Mouse (Mus musculus): Measurements from ENCODE around the gene Kbtbd13. TPM values are rescaled to one million over a fixed set of nuclear protein-coding genes. Genes with fewer than 3 reads are reported as not detected.

Kbtbd13 gene
- polyA plus RNA-seq (2015; fragmentation: Nextera tagmentation; extraction: Ambion mirVana), result 0.55 and 0.78 TPM in 2 replicates

GRCm38 (mm10) chr9:65391613-65391964 lies at the start of gene Kbtbd13:
Gene Kbtbd13 (minus strand): TSS chr9:65391652.
- H3K36me3 ChIP-seq (ENCODE audit: control insufficient read depth, insufficient read depth, low read length), result no peaks in the 10 kb centered on the region
- no peak for ATAC-seq
- peaks cover 38% of the 10 kb centered on the region for H3K27me3 ChIP-seq (replicated peaks; ENCODE audit: control insufficient read depth, insufficient read depth, low read length)
- peaks cover 7% of the 10 kb centered on the region; the same call in 1 of the 2 replicates for H3K4me1 ChIP-seq (ENCODE audit: control insufficient read depth, insufficient read depth, low read depth, low read length)
- H3K9me3 ChIP-seq (ENCODE audit: control insufficient read depth, low read length), result no peaks in the 10 kb centered on the region
- 50% methylated on average over 8 of the region's 8 CpGs for WGBS
- H3K4me2 ChIP-seq (ENCODE audit: low read length), result peak within 1 kb of the TSS; percentile 61
- H3K27ac ChIP-seq (ENCODE audit: low read depth, low read length), result no peak within 1 kb of the TSS
- H3K4me3 ChIP-seq (ENCODE audit: low read length), result peak within 1 kb of the TSS; percentile 49
- peak within 1 kb of the TSS; percentile 50 for H3K9ac ChIP-seq (ENCODE audit: low read depth, low read length)

GRCm38 (mm10) chr9:65435671-65436301 lies 44.3 kb upstream of the Kbtbd13 start, which contains the start of gene Mtfmt:
Gene Mtfmt (plus strand): TSS chr9:65435782.
- Histone ChIP-seq H3K4me1 (ENCODE audit: control insufficient read depth, insufficient read depth, low read depth, low read length) (peaks cover 8% of the 10 kb centered on the region), H3K9me3 (ENCODE audit: control insufficient read depth, low read length) (no peaks in the 10 kb centered on the region), H3K36me3 (ENCODE audit: control insufficient read depth, insufficient read depth, low read length) (peaks cover 6% of the 10 kb centered on the region; the same call in 1 of the 2 replicates), H3K9ac (ENCODE audit: low read depth, low read length) (peak within 1 kb of the TSS; percentile 92), H3K27me3 (replicated peaks; ENCODE audit: control insufficient read depth, insufficient read depth, low read length) (no peaks in the 10 kb centered on the region), H3K4me2 (ENCODE audit: low read length) (peak within 1 kb of the TSS; percentile 61), H3K4me3 (ENCODE audit: low read length) (peak within 1 kb of the TSS; percentile 93), H3K27ac (ENCODE audit: low read depth, low read length) (peak within 1 kb of the TSS; percentile 57)
- ATAC-seq, result peak; percentile 94
- WGBS, result under 1% methylated on average over 51 of the region's 54 CpGs

GRCm38 (mm10) chr9:65435211-65435610 lies 43.8 kb upstream of the Kbtbd13 start:
- Histone ChIP-seq H3K4me1 (ENCODE audit: control insufficient read depth, insufficient read depth, low read depth, low read length) (peaks cover 8% of the 10 kb centered on the region), H3K9ac (ENCODE audit: low read depth, low read length) (no peak overlapping the region), H3K36me3 (ENCODE audit: control insufficient read depth, insufficient read depth, low read length) (no peaks in the 10 kb centered on the region), H3K9me3 (ENCODE audit: control insufficient read depth, low read length) (no peaks in the 10 kb centered on the region), H3K4me2 (ENCODE audit: low read length) (no peak overlapping the region), H3K27ac (ENCODE audit: low read depth, low read length) (no peak overlapping the region), H3K4me3 (ENCODE audit: low read length) (peak overlapping the region; percentile 93), H3K27me3 (replicated peaks; ENCODE audit: control insufficient read depth, insufficient read depth, low read length) (no peaks in the 10 kb centered on the region)
- WGBS, result 69% methylated on average over 4 of the region's 4 CpGs
- ATAC-seq, result no peak

GRCm38 (mm10) chr9:65434140-65434539 lies 42.7 kb upstream of the Kbtbd13 start:
- Histone ChIP-seq H3K9ac (ENCODE audit: low read depth, low read length) (no peak overlapping the region), H3K4me2 (ENCODE audit: low read length) (no peak overlapping the region), H3K27ac (ENCODE audit: low read depth, low read length) (no peak overlapping the region), H3K9me3 (ENCODE audit: control insufficient read depth, low read length) (no peaks in the 10 kb centered on the region), H3K36me3 (ENCODE audit: control insufficient read depth, insufficient read depth, low read length) (no peaks in the 10 kb centered on the region), H3K27me3 (replicated peaks; ENCODE audit: control insufficient read depth, insufficient read depth, low read length) (no peaks in the 10 kb centered on the region), H3K4me1 (ENCODE audit: control insufficient read depth, insufficient read depth, low read depth, low read length) (peaks cover 8% of the 10 kb centered on the region), H3K4me3 (ENCODE audit: low read length) (no peak overlapping the region)
- WGBS, result 67% methylated on average over 5 of the region's 5 CpGs
- no peak for ATAC-seq

GRCm38 (mm10) chr9:65432236-65432635 lies 40.8 kb upstream of the Kbtbd13 start:
- ATAC-seq, result peak; percentile 62; the same call in 1 of the 2 replicates
- WGBS, result 0% methylated on average over 3 of the region's 3 CpGs
- Histone ChIP-seq H3K9ac (ENCODE audit: low read depth, low read length) (no peak overlapping the region), H3K4me1 (ENCODE audit: control insufficient read depth, insufficient read depth, low read depth, low read length) (peaks cover 8% of the 10 kb centered on the region), H3K4me2 (ENCODE audit: low read length) (no peak overlapping the region), H3K27ac (ENCODE audit: low read depth, low read length) (no peak overlapping the region), H3K36me3 (ENCODE audit: control insufficient read depth, insufficient read depth, low read length) (no peaks in the 10 kb centered on the region), H3K4me3 (ENCODE audit: low read length) (no peak overlapping the region), H3K27me3 (replicated peaks; ENCODE audit: control insufficient read depth, insufficient read depth, low read length) (no peaks in the 10 kb centered on the region), H3K9me3 (ENCODE audit: control insufficient read depth, low read length) (no peaks in the 10 kb centered on the region)

- Histone ChIP-seq H3K27me3 (replicated peaks; ENCODE audit: control insufficient read depth, insufficient read depth, low read length) (no peaks in the 10 kb centered on the region), H3K27ac (ENCODE audit: low read depth, low read length) (no peak overlapping the region), H3K36me3 (ENCODE audit: control insufficient read depth, insufficient read depth, low read length) (no peaks in the 10 kb centered on the region), H3K4me2 (ENCODE audit: low read length) (no peak overlapping the region), H3K9me3 (ENCODE audit: control insufficient read depth, low read length) (no peaks in the 10 kb centered on the region), H3K9ac (ENCODE audit: low read depth, low read length) (no peak overlapping the region), H3K4me1 (ENCODE audit: control insufficient read depth, insufficient read depth, low read depth, low read length) (no peaks in the 10 kb centered on the region), H3K4me3 (ENCODE audit: low read length) (no peak overlapping the region)
- ATAC-seq, result no peak
- WGBS, result 88% methylated on average over 5 of the region's 5 CpGs
These were observed 39.5 kb upstream of the Kbtbd13 start for GRCm38 (mm10) chr9:65430921-65431320.

- H3K36me3 ChIP-seq (ENCODE audit: control insufficient read depth, insufficient read depth, low read length), result no peaks in the 10 kb centered on the region
- no peak overlapping the region for H3K4me3 ChIP-seq (ENCODE audit: low read length)
- H3K4me2 ChIP-seq (ENCODE audit: low read length), result no peak overlapping the region
- H3K27ac ChIP-seq (ENCODE audit: low read depth, low read length), result no peak overlapping the region
- H3K27me3 ChIP-seq (replicated peaks; ENCODE audit: control insufficient read depth, insufficient read depth, low read length), result no peaks in the 10 kb centered on the region
- no peak for ATAC-seq
- H3K4me1 ChIP-seq (ENCODE audit: control insufficient read depth, insufficient read depth, low read depth, low read length), result no peaks in the 10 kb centered on the region
- H3K9ac ChIP-seq (ENCODE audit: low read depth, low read length), result no peak overlapping the region
- no peaks in the 10 kb centered on the region for H3K9me3 ChIP-seq (ENCODE audit: control insufficient read depth, low read length)
These were observed 38.9 kb upstream of the Kbtbd13 start for GRCm38 (mm10) chr9:65430401-65430800.

GRCm38 (mm10) chr9:65428003-65428402 lies 36.6 kb upstream of the Kbtbd13 start:
- no peak overlapping the region for H3K27ac ChIP-seq (ENCODE audit: low read depth, low read length)
- H3K9me3 ChIP-seq (ENCODE audit: control insufficient read depth, low read length), result no peaks in the 10 kb centered on the region
- no peak for ATAC-seq
- no peaks in the 10 kb centered on the region for H3K4me1 ChIP-seq (ENCODE audit: control insufficient read depth, insufficient read depth, low read depth, low read length)
- H3K9ac ChIP-seq (ENCODE audit: low read depth, low read length), result no peak overlapping the region
- H3K36me3 ChIP-seq (ENCODE audit: control insufficient read depth, insufficient read depth, low read length), result no peaks in the 10 kb centered on the region
- no peak overlapping the region for H3K4me2 ChIP-seq (ENCODE audit: low read length)
- H3K4me3 ChIP-seq (ENCODE audit: low read length), result no peak overlapping the region
- no peaks in the 10 kb centered on the region for H3K27me3 ChIP-seq (replicated peaks; ENCODE audit: control insufficient read depth, insufficient read depth, low read length)
- 90% methylated on average over 5 of the region's 5 CpGs for WGBS

GRCm38 (mm10) chr9:65427511-65427910 lies 36.1 kb upstream of the Kbtbd13 start:
- no peak overlapping the region for H3K4me3 ChIP-seq (ENCODE audit: low read length)
- no peak overlapping the region for H3K4me2 ChIP-seq (ENCODE audit: low read length)
- no peak overlapping the region for H3K9ac ChIP-seq (ENCODE audit: low read depth, low read length)
- H3K36me3 ChIP-seq (ENCODE audit: control insufficient read depth, insufficient read depth, low read length), result no peaks in the 10 kb centered on the region
- no peaks in the 10 kb centered on the region for H3K4me1 ChIP-seq (ENCODE audit: control insufficient read depth, insufficient read depth, low read depth, low read length)
- ATAC-seq, result no peak
- H3K27me3 ChIP-seq (replicated peaks; ENCODE audit: control insufficient read depth, insufficient read depth, low read length), result no peaks in the 10 kb centered on the region
- H3K27ac ChIP-seq (ENCODE audit: low read depth, low read length), result no peak overlapping the region
- H3K9me3 ChIP-seq (ENCODE audit: control insufficient read depth, low read length), result no peaks in the 10 kb centered on the region
- WGBS, result 66% methylated on average over 2 of the region's 2 CpGs

Measured in hindbrain, embryonic 16.5 days (tissue).